Mouse (Mus musculus) hindbrain, embryonic 10.5 days (tissue): ENCODE results near the gene Mob1b. TPM values are rescaled to one million over a fixed set of nuclear protein-coding genes. Genes with fewer than 3 reads are reported as not detected.

ENCODE experiments used
- DNase-seq: peaks from one replicate; pipeline ENCODE4 v3.0.0-alpha.2; 2017; ENCODE audit warnings: low spot score
- H3K27ac ChIP-seq: fragments of 300-500 bp; sonication (generic); 2 replicates; pipeline ENCODE4 v1.5.1; 2016; ENCODE audit warnings: mild to moderate bottlenecking, moderate library complexity
- H3K27me3 ChIP-seq: fragments of 300-500 bp; sonication (generic); 2 replicates; pipeline ENCODE4 v1.6.1; 2016; ENCODE audit warnings: mild to moderate bottlenecking; ENCODE audit not compliant: poor library complexity, insufficient read depth, severe bottlenecking
- H3K36me3 ChIP-seq: fragments of 300-500 bp; sonication (generic); 2 replicates; pipeline ENCODE4 v1.6.1; 2016; ENCODE audit warnings: mild to moderate bottlenecking, moderate library complexity
- H3K4me1 ChIP-seq: fragments of 300-500 bp; sonication (generic); replicated peaks from 2 replicates; pipeline ENCODE4 v1.6.1; 2016; ENCODE audit warnings: mild to moderate bottlenecking
- H3K4me3 ChIP-seq: fragments of 300-500 bp; sonication (generic); 2 replicates; pipeline ENCODE4 v1.5.1; 2016; ENCODE audit warnings: mild to moderate bottlenecking, moderate library complexity
- H3K9me3 ChIP-seq: fragments of 300-500 bp; sonication (generic); 2 replicates; pipeline ENCODE4 v1.6.1; 2016; ENCODE audit warnings: mild to moderate bottlenecking, moderate library complexity
- WGBS: fragments of 180-500 bp; shearing (Covaris S2); methylation state at CpG from one replicate; pipeline ENCODE4 v1.1.7; 2016; 5-methylcytosine and 5-hydroxymethylcytosine counted together
- polyA plus RNA-seq: library from polyadenylated mRNA; unstranded; fragments of >200 nt; fragmentation: Nextera tagmentation; extraction: Ambion mirVana; gene quantifications from 2 replicates; pipeline ENCODE4 v1.2.1, GENCODE M21; 2016

Gene Mob1b
- 10.8 TPM in 2 replicates for polyA plus RNA-seq

DNA sequence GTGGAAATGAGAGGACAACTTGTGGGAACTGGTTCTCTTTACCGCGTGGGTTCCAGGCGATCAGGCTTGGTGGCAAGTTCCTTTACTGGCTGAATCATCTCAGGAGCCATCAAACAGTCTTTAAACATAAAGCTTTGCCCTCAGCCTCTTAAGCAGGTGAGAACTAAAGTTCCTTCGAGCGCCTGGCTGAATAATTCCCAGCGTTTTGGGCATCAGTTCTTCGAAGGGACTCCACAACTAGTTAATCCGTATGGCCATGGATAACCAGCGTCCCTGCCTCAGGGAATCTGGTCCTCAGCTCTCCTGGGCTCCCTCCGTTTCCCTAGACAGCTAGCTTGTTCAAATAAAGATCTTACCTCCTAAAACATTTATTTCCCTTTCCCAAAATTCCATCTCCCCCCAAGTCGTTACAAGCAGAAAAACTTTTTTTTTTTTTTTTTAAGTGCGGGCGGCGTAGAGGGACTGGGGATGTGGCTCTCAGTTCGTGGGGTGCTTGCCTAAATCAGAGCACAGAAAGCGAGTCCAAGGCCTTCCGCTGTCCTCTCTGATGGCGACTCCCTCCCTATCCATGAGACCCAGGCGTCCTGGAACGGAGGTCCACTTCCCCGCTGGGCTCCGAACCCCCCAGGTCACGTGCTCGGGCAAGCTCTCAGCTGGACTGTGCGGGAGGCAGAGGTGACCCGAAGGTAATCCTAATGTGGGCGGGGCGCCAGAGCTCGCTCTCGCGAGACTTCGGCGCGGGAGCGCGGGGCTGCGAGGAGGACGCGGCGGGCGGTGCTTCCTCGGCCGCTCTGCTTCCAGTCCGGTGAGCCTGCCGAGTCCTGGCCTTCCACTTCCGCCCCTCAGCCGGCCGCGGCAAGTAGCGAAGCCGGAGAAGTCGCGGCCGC lies at the start of gene Mob1b:
TSS of gene Mob1b (plus strand) at position 740 of the 887 bp plus-strand sequence.
- Histone ChIP-seq H3K27ac (peak within 1 kb of the TSS; percentile 96), H3K36me3 (0 out of 2 replicates have a peak, but pooled peaks cover 1% of the 10 kb centered on the region), H3K4me3 (peak within 1 kb of the TSS; percentile 77), H3K27me3 (no peaks in the 10 kb centered on the region), H3K9me3 (no peaks in the 10 kb centered on the region), H3K4me1 (peaks cover 23% of the 10 kb centered on the region)
- WGBS: under 1% methylated on average over 54 of the region's 54 CpGs
- peak; percentile 96 for DNase-seq

DNA sequence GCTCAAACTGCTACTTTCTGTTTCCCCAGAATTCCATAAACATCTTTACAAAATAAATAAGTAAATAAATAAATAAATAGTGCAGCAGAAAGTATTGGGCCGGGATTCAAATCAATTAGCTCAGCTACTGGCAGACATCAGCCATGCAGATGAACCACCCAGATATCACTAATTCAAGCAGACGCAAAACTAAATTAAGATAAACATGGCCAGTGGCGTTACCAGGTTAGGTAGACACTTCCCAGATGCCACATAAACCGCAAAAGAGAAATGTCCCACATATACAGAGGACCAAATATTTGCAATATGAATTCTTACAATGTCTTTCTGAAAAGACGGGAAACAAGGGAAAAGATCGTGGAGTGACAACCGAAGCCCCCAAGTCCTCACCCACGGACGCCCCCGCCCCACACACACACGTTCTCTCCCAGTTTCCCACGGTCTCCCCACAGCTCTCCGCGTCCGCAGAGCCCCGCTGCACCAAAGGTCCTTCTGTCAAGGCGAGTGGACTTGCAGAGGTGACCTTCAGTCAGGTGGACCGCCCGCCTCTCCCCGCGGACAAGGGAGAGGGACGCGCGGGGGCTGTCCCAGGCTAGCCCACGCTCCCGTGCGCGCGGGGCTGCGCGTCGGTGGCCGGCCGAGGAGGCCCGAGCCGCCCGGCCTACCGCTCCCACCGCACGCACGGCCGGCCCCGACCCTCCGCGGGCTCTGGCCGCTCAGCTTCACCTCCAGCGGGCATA lies 45.8 kb upstream of the Mob1b start:
- WGBS: 1% methylated on average over 47 of the region's 47 CpGs
- Histone ChIP-seq H3K27me3 (no peaks in the 10 kb centered on the region), H3K27ac (peak overlapping the region; percentile 99), H3K4me1 (peaks cover 30% of the 10 kb centered on the region), H3K4me3 (peak overlapping the region; percentile 96), H3K36me3 (peaks cover 38% of the 10 kb centered on the region), H3K9me3 (no peaks in the 10 kb centered on the region)
- no peak for DNase-seq

DNA sequence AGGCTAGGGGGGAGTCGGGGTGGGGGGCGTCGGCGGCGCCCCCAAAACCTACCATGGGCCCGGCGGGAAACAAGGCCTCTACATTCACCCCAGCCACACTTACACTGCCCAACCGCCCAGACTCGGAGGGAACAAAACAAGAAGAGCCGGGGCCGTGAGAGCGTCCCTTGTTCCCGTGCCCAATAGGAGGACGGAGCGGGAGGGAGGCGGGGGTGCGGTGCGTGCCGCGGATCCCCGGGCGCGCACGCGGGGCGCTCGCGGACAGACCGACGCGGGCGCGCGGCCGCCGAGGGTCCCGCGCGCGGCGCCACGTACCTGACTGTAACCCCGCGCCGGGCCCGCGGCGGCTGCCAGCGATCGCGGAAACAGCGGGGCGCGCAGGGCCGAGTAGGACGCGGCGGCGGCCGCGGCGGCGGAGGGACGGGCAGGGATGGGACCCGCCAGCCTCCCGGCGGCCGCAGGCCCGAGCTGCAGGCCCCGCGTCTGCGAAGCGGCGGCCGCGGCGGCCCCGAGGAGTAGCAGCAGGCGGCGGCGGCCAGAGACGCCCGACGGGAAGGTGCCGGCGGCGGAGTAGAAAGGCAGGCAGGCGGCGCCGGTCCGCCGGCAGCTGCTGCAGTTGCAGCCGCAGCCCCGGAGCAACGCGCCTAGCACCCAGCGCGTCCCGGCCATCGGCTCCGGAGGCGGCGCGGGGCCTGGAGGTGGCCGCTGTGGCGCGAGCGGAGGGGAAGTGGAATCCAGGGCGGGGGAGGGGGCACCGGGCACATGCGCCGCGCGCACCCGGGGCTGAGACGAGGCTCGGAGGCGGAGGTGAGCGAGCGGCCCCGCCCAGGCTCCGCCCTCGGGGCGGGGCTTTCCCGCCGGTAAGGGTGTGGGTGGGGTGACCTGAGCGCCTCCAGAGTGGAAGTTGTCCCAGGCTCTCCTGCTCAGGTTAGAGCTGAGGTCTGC lies 44.9 kb upstream of the Mob1b start, which contains the start of gene Grsf1:
TSS of gene Grsf1 (minus strand) at position 729 of the 945 bp plus-strand sequence.
- Histone ChIP-seq H3K27ac (peak within 1 kb of the TSS; percentile 99), H3K4me1 (peaks cover 31% of the 10 kb centered on the region), H3K36me3 (peaks cover 29% of the 10 kb centered on the region), H3K9me3 (no peaks in the 10 kb centered on the region), H3K4me3 (peak within 1 kb of the TSS; percentile 96), H3K27me3 (no peaks in the 10 kb centered on the region)
- WGBS: under 1% methylated on average over 127 of the region's 127 CpGs
- DNase-seq: peak; percentile 90

DNA sequence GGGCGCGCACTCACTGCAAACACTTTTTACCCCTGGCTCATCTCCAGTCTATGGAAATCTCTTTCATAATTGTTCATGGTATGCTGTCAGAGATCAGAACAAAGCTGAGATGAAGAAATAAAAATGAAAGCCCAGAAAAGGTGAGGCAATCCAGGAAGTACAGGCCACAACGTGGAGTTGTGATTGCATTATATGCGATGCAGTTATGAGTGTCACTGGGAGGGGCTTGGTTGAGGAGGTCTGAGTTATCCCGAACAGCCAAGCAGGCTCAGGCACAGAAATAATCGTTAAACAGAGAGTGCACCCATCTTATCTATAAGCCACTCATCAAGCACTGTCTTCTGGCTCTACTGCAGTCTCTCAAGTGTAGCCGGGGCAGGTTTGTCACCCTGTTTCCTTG lies 41.7 kb upstream of the Mob1b start:
- Histone ChIP-seq H3K9me3 (no peaks in the 10 kb centered on the region), H3K36me3 (no peaks in the 10 kb centered on the region), H3K4me1 (peaks cover 24% of the 10 kb centered on the region), H3K27me3 (no peaks in the 10 kb centered on the region; the same call in 1 of the 2 replicates), H3K27ac (no peak overlapping the region), H3K4me3 (no peak overlapping the region)
- 55% methylated on average over 7 of the region's 7 CpGs for WGBS
- DNase-seq: no peak

DNA sequence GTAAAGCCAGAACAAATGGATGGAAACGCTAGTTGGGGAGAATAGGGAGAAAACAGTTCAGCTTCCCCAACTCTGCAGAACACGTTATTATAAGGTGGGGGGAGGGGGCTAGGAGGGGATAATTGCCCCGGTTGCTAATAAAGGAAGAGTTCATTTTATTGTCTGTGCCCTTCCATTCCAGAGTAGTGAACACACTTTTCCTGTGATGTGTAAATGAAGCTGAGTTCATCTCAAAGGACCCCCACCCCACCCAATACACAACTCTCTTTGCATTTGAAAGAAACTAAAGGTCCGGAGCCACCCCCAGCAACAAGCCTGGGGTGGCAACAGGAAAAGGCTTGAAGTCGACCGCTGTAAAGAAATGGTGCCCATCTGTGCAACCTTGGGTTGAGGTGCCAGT lies 41.3 kb upstream of the Mob1b start:
- H3K27ac ChIP-seq: no peak overlapping the region
- no peak overlapping the region for H3K4me3 ChIP-seq
- peaks cover 20% of the 10 kb centered on the region for H3K4me1 ChIP-seq
- 10% methylated on average over 6 of the region's 6 CpGs for WGBS
- no peaks in the 10 kb centered on the region; the same call in 1 of the 2 replicates for H3K27me3 ChIP-seq
- no peaks in the 10 kb centered on the region for H3K36me3 ChIP-seq
- no peaks in the 10 kb centered on the region for H3K9me3 ChIP-seq
- DNase-seq: no peak

DNA sequence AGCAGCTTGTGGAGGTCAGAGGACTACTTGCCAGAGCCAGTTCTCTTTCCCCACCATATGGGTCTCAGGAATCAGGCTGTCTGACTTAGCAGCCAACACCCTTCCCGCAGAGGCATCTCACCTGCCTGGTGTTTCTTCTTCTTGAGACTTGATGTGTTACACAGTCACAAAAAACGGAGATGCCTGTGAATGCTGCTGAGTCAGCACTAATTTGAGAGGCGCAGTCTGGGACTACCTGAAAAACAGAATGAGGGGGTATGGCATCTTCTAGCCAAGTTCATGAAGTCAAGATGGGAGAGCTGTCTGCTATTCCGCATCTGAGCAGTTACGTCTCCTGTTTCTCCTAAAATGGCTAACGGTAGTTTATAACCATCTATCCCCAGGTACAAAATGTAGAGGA lies 40.1 kb upstream of the Mob1b start:
- H3K27ac ChIP-seq: no peak overlapping the region
- no peaks in the 10 kb centered on the region; the same call in 1 of the 2 replicates for H3K27me3 ChIP-seq
- H3K36me3 ChIP-seq: no peaks in the 10 kb centered on the region
- peaks cover 13% of the 10 kb centered on the region for H3K4me1 ChIP-seq
- DNase-seq: no peak
- H3K9me3 ChIP-seq: no peaks in the 10 kb centered on the region
- no peak overlapping the region for H3K4me3 ChIP-seq
- 87% methylated on average over 6 of the region's 6 CpGs for WGBS

DNA sequence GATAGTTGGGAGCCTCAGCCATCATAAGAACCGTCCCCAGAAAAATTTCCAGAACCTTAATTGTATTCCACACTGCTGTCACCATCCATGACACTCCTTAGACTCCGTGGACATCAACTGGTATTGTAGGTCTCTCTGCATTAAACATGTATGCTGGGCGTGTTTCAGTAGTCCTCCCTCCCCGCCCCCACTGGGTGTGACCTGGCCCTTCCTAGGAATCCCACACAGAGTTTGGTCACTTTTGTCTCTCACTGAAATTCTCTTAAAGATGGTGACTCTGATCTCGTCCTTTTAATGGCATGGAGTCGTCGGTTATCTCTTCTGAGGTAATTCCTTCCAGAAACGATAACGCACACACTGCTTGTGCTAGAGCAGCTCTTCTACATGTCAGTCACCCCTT lies 36.9 kb upstream of the Mob1b start:
- no peak for DNase-seq
- Histone ChIP-seq H3K27me3 (no peaks in the 10 kb centered on the region; the same call in 1 of the 2 replicates), H3K9me3 (no peaks in the 10 kb centered on the region), H3K4me1 (peaks cover 13% of the 10 kb centered on the region), H3K27ac (no peak overlapping the region), H3K4me3 (no peak overlapping the region), H3K36me3 (no peaks in the 10 kb centered on the region)
- 90% methylated on average over 9 of the region's 9 CpGs for WGBS

DNA sequence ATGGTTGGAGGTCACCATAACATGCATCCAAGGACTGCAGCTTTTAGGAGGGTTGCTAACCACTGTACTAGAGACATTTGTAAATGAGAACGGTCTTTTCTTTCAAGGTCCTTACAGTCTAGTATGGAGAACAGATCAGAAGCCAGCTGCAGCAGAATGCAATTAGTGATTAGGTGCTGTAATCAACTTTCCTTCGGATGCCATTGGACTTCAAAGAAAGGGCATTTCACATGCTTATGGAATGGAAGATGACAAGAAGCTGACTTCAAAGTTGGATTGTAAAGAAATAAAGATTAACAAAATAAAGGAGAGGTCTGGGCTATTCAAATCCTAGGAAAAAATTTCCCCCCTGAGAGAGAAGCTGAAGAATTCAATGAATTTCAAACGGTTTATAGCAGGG lies 36.4 kb upstream of the Mob1b start:
- Histone ChIP-seq H3K27ac (no peak overlapping the region), H3K9me3 (no peaks in the 10 kb centered on the region), H3K27me3 (no peaks in the 10 kb centered on the region; the same call in 1 of the 2 replicates), H3K4me3 (no peak overlapping the region), H3K36me3 (no peaks in the 10 kb centered on the region), H3K4me1 (peaks cover 8% of the 10 kb centered on the region)
- 52% methylated on average over 3 of the region's 3 CpGs for WGBS
- DNase-seq: no peak

DNA sequence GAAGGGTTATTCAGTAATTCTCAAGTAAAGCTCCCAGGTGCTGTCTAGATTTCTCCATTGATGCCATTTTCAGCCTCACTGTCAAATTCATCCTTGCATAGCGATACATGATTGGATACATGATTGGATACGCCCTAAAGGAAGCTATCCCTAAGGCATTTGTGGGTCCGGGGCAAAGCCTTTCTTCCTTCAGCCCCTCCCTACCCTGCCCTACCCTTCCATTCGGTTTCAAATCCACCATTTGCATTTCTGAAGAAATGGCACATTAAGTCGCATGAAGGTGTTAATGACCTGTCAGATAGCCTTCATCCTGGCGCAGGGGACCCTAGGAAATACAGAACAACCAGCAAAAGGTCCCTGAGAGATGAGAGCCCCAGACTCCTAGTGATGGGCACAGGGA lies 35.3 kb upstream of the Mob1b start:
- Histone ChIP-seq H3K4me1 (no peaks in the 10 kb centered on the region), H3K27ac (no peak overlapping the region), H3K27me3 (no peaks in the 10 kb centered on the region; the same call in 1 of the 2 replicates), H3K4me3 (no peak overlapping the region), H3K9me3 (no peaks in the 10 kb centered on the region), H3K36me3 (no peaks in the 10 kb centered on the region)
- DNase-seq: no peak
- 14% methylated on average over 6 of the region's 6 CpGs for WGBS

DNA sequence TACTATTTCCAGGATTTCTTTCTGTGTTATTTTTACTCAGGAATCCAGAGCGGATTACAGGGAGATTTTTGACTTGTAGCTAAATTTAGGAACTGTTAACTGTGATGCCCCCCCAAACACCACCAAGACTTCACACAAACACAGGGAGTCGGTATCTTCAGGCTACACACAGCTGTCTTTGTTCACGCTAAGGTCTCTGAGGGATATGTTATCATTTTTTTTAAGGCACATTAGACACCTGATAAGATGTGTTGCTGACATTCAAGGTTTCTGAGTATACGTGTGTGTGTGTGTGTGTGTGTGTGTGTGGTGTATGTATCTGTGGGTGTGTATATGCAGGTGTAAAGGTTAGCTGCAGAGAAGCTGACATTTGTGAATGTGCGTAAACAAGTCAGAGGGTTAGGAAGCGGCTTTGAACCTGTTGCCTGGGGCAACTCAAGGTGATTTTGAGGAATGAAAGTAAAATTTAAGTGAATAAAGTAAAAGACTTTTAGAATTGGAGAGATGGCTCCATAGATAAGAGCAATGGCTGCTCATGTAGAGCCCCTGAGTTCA lies 34.8 kb upstream of the Mob1b start:
- no peaks in the 10 kb centered on the region for H3K9me3 ChIP-seq
- H3K4me1 ChIP-seq: no peaks in the 10 kb centered on the region
- H3K4me3 ChIP-seq: no peak overlapping the region
- no peaks in the 10 kb centered on the region; the same call in 1 of the 2 replicates for H3K27me3 ChIP-seq
- WGBS: 72% methylated on average over 6 of the region's 6 CpGs
- no peak for DNase-seq
- H3K36me3 ChIP-seq: no peaks in the 10 kb centered on the region
- H3K27ac ChIP-seq: no peak overlapping the region

DNA sequence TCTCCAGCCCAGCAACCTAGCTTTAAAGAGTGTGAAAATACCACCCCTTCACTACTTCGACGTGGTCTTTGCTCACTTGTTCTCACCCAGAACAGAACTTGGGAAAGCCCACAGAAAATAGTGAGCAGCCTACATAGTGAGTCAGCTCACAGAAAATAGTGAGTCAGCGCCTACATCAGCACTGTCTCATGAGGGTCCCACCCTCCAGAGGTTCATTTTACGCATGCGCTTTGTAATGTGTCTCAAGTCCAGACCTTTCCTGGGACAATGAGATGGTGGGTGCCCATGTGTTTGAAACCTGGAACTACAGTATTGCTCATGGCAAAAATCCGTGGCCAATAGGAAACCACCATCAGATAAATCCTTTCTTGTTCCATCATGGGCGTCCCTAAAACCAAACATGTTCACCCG lies 32.7 kb upstream of the Mob1b start:
- no peaks in the 10 kb centered on the region for H3K9me3 ChIP-seq
- no peaks in the 10 kb centered on the region; the same call in 1 of the 2 replicates for H3K27me3 ChIP-seq
- WGBS: 85% methylated on average over 8 of the region's 8 CpGs
- no peak overlapping the region for H3K4me3 ChIP-seq
- no peaks in the 10 kb centered on the region for H3K36me3 ChIP-seq
- no peaks in the 10 kb centered on the region for H3K4me1 ChIP-seq
- no peak overlapping the region for H3K27ac ChIP-seq
- no peak for DNase-seq
